Mouse (Mus musculus): ENCODE data around the gene Xpnpep3.

GRCm38 (mm10) chr15:81470735-81471134 lies 70.8 kb downstream of the Xpnpep3 start:
- TF ChIP-seq CTCF (IDR thresholded peaks at IDR 0.05; ENCODE audit: control insufficient read depth, insufficient read depth, insufficient replicate concordance, low read depth, low read length), result no peak
- no peak for TF ChIP-seq POLR2A (IDR thresholded peaks at IDR 0.05; ENCODE audit: control insufficient read depth, low read depth, low read length)
